Mouse (Mus musculus): ENCODE results near the gene Lurap1.

- TF ChIP-seq CTCF (IDR thresholded peaks at IDR 0.05) (no peak), EP300 (IDR thresholded peaks at IDR 0.05) (no peak)
Measured at GRCm38 (mm10) chr4:116140801-116141574, 10.2 kb downstream of the Lurap1 start.

Measured in lung, postnatal 0 days (tissue).